In genomic region chr8:117428524-117429162, GRCm38 (mm10) we compare ENCODE assay signal across 13 mouse cellular contexts.
DNase-seq lines count a peak whose midpoint lies in the region; ATAC-seq lines count a peak whose summit lies in the region.
"Had no signal": no experiment of that assay in that cellular context is flagged by ENCODE, and none has a peak within 500 bp of the region (broad histone marks: within the 10 kb centered on the region; RNA-seq: fewer than 3 reads in every experiment).

No protein-coding gene starts in this region.

- H3K4me1 ChIP-seq in hindbrain, embryonic 11.5 days (replicated peaks; ENCODE audit: control insufficient read depth, insufficient read depth, low read length): no peaks in the 10 kb centered on the region
- no peaks in the 10 kb centered on the region for H3K4me1 ChIP-seq in hindbrain, embryonic 14.5 days (replicated peaks; ENCODE audit: control insufficient read depth, insufficient read depth, low read length)
- H3K4me1 ChIP-seq in neural tube, embryonic 13.5 days (replicated peaks): 0 out of 2 replicates have a peak, but pooled peaks cover 13% of the 10 kb centered on the region
- H3K4me1 ChIP-seq in midbrain, embryonic 15.5 days: no peaks in the 10 kb centered on the region

- H3K9ac ChIP-seq in hindbrain, embryonic 11.5 days (ENCODE audit: low read depth, low read length): no peak overlapping the region
- no peak overlapping the region for H3K9ac ChIP-seq in hindbrain, embryonic 14.5 days
- H3K9ac ChIP-seq in neural tube, embryonic 13.5 days: no peak overlapping the region
- H3K9ac ChIP-seq in midbrain, embryonic 15.5 days: no peak overlapping the region
- H3K9ac ChIP-seq: neural tube, embryonic 12.5 days had no signal

- no peaks in the 10 kb centered on the region for H3K27me3 ChIP-seq in hindbrain, embryonic 11.5 days (ENCODE audit: control insufficient read depth, insufficient read depth, low read length)
- no peaks in the 10 kb centered on the region for H3K27me3 ChIP-seq in hindbrain, embryonic 14.5 days (ENCODE audit: control insufficient read depth, insufficient read depth, low read length)
- no peaks in the 10 kb centered on the region for H3K27me3 ChIP-seq in neural tube, embryonic 13.5 days
- no peaks in the 10 kb centered on the region for H3K27me3 ChIP-seq in midbrain, embryonic 15.5 days (replicated peaks)
- H3K27me3 ChIP-seq: neural tube, embryonic 12.5 days had no signal

- no peak for ATAC-seq in hindbrain, embryonic 11.5 days (ENCODE audit: low FRiP score)
- no peak for ATAC-seq in hindbrain, embryonic 14.5 days (ENCODE audit: low FRiP score)
- ATAC-seq in neural tube, embryonic 13.5 days (ENCODE audit: low read depth): no peak
- no peak for ATAC-seq in midbrain, embryonic 15.5 days (replicated peaks)

- no peaks in the 10 kb centered on the region for H3K36me3 ChIP-seq in hindbrain, embryonic 11.5 days (ENCODE audit: control insufficient read depth, insufficient read depth, low read length)
- peaks cover 83% of the 10 kb centered on the region for H3K36me3 ChIP-seq in hindbrain, embryonic 14.5 days (replicated peaks; ENCODE audit: control insufficient read depth, insufficient read depth)
- H3K36me3 ChIP-seq in neural tube, embryonic 13.5 days: peaks cover 84% of the 10 kb centered on the region
- H3K36me3 ChIP-seq in midbrain, embryonic 15.5 days (replicated peaks): peaks cover 27% of the 10 kb centered on the region; the same call in 1 of the 2 replicates

- peak overlapping the region; percentile 30; the same call in 1 of the 2 replicates for H3K27ac ChIP-seq in hindbrain, embryonic 11.5 days (ENCODE audit: low read depth, low read length)
- no peak overlapping the region for H3K27ac ChIP-seq in hindbrain, embryonic 14.5 days
- peak overlapping the region; percentile 47; the same call in 1 of the 2 replicates for H3K27ac ChIP-seq in neural tube, embryonic 13.5 days (replicated peaks)
- H3K27ac ChIP-seq in midbrain, embryonic 15.5 days: peak overlapping the region; percentile 55
- H3K27ac ChIP-seq: neural tube, embryonic 12.5 days had no signal

- H3K4me3 ChIP-seq in hindbrain, embryonic 11.5 days (ENCODE audit: low read depth, low read length): no peak overlapping the region
- no peak overlapping the region for H3K4me3 ChIP-seq in hindbrain, embryonic 14.5 days (replicated peaks; ENCODE audit: low read length)
- no peak overlapping the region for H3K4me3 ChIP-seq in neural tube, embryonic 13.5 days
- H3K4me3 ChIP-seq in midbrain, embryonic 15.5 days: no peak overlapping the region
- H3K4me3 ChIP-seq: neural tube, embryonic 12.5 days had no signal

- H3K4me2 ChIP-seq in hindbrain, embryonic 11.5 days (replicated peaks; ENCODE audit: low read depth, low read length): no peak overlapping the region
- H3K4me2 ChIP-seq in hindbrain, embryonic 14.5 days (replicated peaks): no peak overlapping the region
- H3K4me2 ChIP-seq in neural tube, embryonic 13.5 days: no peak overlapping the region
- H3K4me2 ChIP-seq in midbrain, embryonic 15.5 days: no peak overlapping the region
- H3K4me2 ChIP-seq: liver, embryonic 11.5 days; neural tube, embryonic 12.5 days had no signal

- whole genome bisulfite sequencing in hindbrain, embryonic 11.5 days: 85% methylated on average over 21 of the region's 21 CpGs
- WGBS in hindbrain, embryonic 14.5 days: 71% methylated on average over 21 of the region's 21 CpGs
- WGBS in neural tube, embryonic 13.5 days: 60% methylated on average over 21 of the region's 21 CpGs
- WGBS in midbrain, embryonic 15.5 days: 72% methylated on average over 21 of the region's 21 CpGs

- no peak for DNase-seq in hindbrain, embryonic 11.5 days (ENCODE audit: low spot score)
- DNase-seq in hindbrain, embryonic 14.5 days (ENCODE audit: low spot score): no peak
- no peak for DNase-seq in neural tube, embryonic 10.5 days (ENCODE audit: extremely low spot score, low spot score)
- DNase-seq in urinary bladder, postnatal 10 days (ENCODE audit: low spot score): no peak
- DNase-seq in kidney, postnatal 36 days: no peak
- DNase-seq: adrenal gland, postnatal 10 days; cerebellum, adult 11-12 months; kidney, postnatal 14 days; thymus, adult 18-20 months had no signal

- no peaks in the 10 kb centered on the region for H3K9me3 ChIP-seq in hindbrain, embryonic 11.5 days (ENCODE audit: control insufficient read depth, low read length)
- no peaks in the 10 kb centered on the region for H3K9me3 ChIP-seq in hindbrain, embryonic 14.5 days (ENCODE audit: control insufficient read depth, low read length)
- H3K9me3 ChIP-seq in neural tube, embryonic 13.5 days: no peaks in the 10 kb centered on the region
- no peaks in the 10 kb centered on the region for H3K9me3 ChIP-seq in midbrain, embryonic 15.5 days
- H3K9me3 ChIP-seq: neural tube, embryonic 12.5 days had no signal
